Mouse (Mus musculus): ENCODE results near the gene Fam198b. TPM values are rescaled to one million over a fixed set of nuclear protein-coding genes. Genes with fewer than 3 reads are reported as not detected.

The Fam198b gene
- total and polyA plus RNA-seq, 3 experiments, result 1.5 to 3.1 TPM; not detected in 1

DNA sequence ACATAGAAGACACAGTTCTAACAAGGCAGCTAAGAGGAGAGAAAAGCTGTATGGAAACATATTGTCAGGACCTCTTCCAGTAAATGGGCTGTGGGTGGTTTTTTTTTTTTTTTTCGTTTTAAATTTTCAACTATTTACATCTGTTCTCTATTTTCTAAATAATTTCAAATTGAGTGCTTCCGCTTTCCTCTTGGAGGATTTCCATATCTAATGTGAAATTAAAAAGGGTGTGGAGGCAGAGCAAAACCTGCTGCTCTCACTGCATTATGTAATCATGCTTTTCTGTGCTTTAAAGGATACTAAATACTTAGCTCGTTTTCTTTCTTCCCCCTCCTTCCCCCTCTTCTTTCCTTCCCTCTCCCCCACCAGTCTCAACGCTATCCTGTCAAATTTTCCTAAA, 35.5 kb upstream of the Fam198b start:
- H3K27me3 ChIP-seq (ENCODE audit: control insufficient read depth in 1 of 2, insufficient read depth in 2 of 2, low read length in 2 of 2), result no peaks in the 10 kb centered on the region
- peak overlapping the region; percentile 35 to 56 for H3K4me3 ChIP-seq (ENCODE audit: control insufficient read depth in 1 of 2, insufficient read depth in 1 of 2, low read depth in 2 of 2, low read length in 2 of 2)
- TF ChIP-seq BHLHE40 (IDR thresholded peaks at IDR 0.05; ENCODE audit: borderline replicate concordance, low read depth, low read length), result no peak
- TF ChIP-seq MXI1 (IDR thresholded peaks at IDR 0.05; ENCODE audit: low read depth, low read length), result no peak
- no peak; the same call in 1 of the 2 replicates for TF ChIP-seq MYC (IDR thresholded peaks at IDR 0.05; ENCODE audit: low read depth, low read length)
- TF ChIP-seq JUND (IDR thresholded peaks at IDR 0.05; ENCODE audit: low read depth, low read length), result no peak
- no peak for TF ChIP-seq USF1 (IDR thresholded peaks at IDR 0.05; ENCODE audit: low read depth, low read length)
- no peak for TF ChIP-seq RCOR1 (IDR thresholded peaks at IDR 0.05; ENCODE audit: low read depth, low read length)
- TF ChIP-seq ZNF384 (IDR thresholded peaks at IDR 0.05; ENCODE audit: low read depth, low read length), result peak; percentile 75
- no peak for TF ChIP-seq NRF1 (IDR thresholded peaks at IDR 0.05; ENCODE audit: insufficient read depth, low read depth, low read length, poor library complexity, severe bottlenecking)
- TF ChIP-seq USF2 (IDR thresholded peaks at IDR 0.05; ENCODE audit: borderline replicate concordance in 1 of 2, insufficient read depth in 1 of 2, low read depth in 1 of 2, low read length in 2 of 2), result no peak
- no peak for TF ChIP-seq UBTF (IDR thresholded peaks at IDR 0.05; ENCODE audit: borderline replicate concordance, insufficient read depth, low read depth, low read length)
- TF ChIP-seq SIN3A (IDR thresholded peaks at IDR 0.05; ENCODE audit: low read length), result peak; percentile 44
- no peak for TF ChIP-seq TAL1 (IDR thresholded peaks at IDR 0.05; ENCODE audit: low read length)
- no peak for TF ChIP-seq SMC3 (IDR thresholded peaks at IDR 0.05; ENCODE audit: low read depth, low read length)
- no peak for TF ChIP-seq MYB (IDR thresholded peaks at IDR 0.05; ENCODE audit: low read depth, low read length)
- TF ChIP-seq MEF2A (IDR thresholded peaks at IDR 0.05; ENCODE audit: extremely low read depth, insufficient replicate concordance, low read depth, low read length, poor library complexity, severe bottlenecking), result no peak
- no peak for TF ChIP-seq GABPA (IDR thresholded peaks at IDR 0.05; ENCODE audit: low read depth, low read length)
- no peak for TF ChIP-seq ZC3H11A (IDR thresholded peaks at IDR 0.05; ENCODE audit: low read depth, low read length)
- 0 out of 2 replicates have a peak, but pooled peaks have one; percentile 20 for TF ChIP-seq ELF1 (IDR thresholded peaks at IDR 0.05; ENCODE audit: low read depth, low read length)
- no peak for TF ChIP-seq KAT2A (conservative IDR thresholded peaks at IDR 0.05; ENCODE audit: low read depth, low read length)
- no peak for TF ChIP-seq POLR2AphosphoS2 (IDR thresholded peaks at IDR 0.05; ENCODE audit: low read length)
- no peak for TF ChIP-seq CHD2 (IDR thresholded peaks at IDR 0.05; ENCODE audit: low read length)
- no peak for TF ChIP-seq NELFE (IDR thresholded peaks at IDR 0.05; ENCODE audit: low read depth, low read length)
- no peak for TF ChIP-seq CHD1 (IDR thresholded peaks at IDR 0.05; ENCODE audit: low read depth, low read length)
- peak; percentile 42 to 47 for TF ChIP-seq EP300 (IDR thresholded peaks at IDR 0.05; ENCODE audit: low read depth in 1 of 2, low read length in 2 of 2)
- TF ChIP-seq E2F4 (IDR thresholded peaks at IDR 0.05; ENCODE audit: borderline replicate concordance, low read depth, low read length), result no peak
- TF ChIP-seq ZKSCAN1 (IDR thresholded peaks at IDR 0.05; ENCODE audit: low read depth, low read length), result no peak
- no peak for TF ChIP-seq POLR2AphosphoS5 (IDR thresholded peaks at IDR 0.05; ENCODE audit: borderline replicate concordance, low read depth, low read length)
- TF ChIP-seq ZMIZ1 (IDR thresholded peaks at IDR 0.05; ENCODE audit: low read depth, low read length), result no peak
- TF ChIP-seq MAFK (IDR thresholded peaks at IDR 0.05; ENCODE audit: borderline replicate concordance, low read depth, low read length), result no peak
- no peak for TF ChIP-seq GATA1 (IDR thresholded peaks at IDR 0.05; ENCODE audit: low read depth, low read length)
- TF ChIP-seq TBP (IDR thresholded peaks at IDR 0.05; ENCODE audit: low read depth, low read length), result no peak
- TF ChIP-seq MAZ (IDR thresholded peaks at IDR 0.05; ENCODE audit: low read depth, low read length), result no peak
- no peak for TF ChIP-seq CTCF (IDR thresholded peaks at IDR 0.05 in 2 of 3, conservative IDR thresholded peaks at IDR 0.05 in 1 of 3; ENCODE audit: control insufficient read depth in 1 of 3, insufficient read depth in 1 of 3, low read depth in 2 of 3, low read length in 3 of 3, poor library complexity in 1 of 3, severe bottlenecking in 1 of 3)
- no peak for TF ChIP-seq RAD21 (IDR thresholded peaks at IDR 0.05; ENCODE audit: low read depth, low read length)
- no peak for TF ChIP-seq POLR2A (IDR thresholded peaks at IDR 0.05; ENCODE audit: control insufficient read depth in 1 of 2, insufficient read depth in 1 of 2, low read depth in 1 of 2, low read length in 2 of 2, poor library complexity in 1 of 2)
- 0 out of 2 replicates have a peak, but pooled peaks have one; percentile 16 for TF ChIP-seq TCF12 (IDR thresholded peaks at IDR 0.05; ENCODE audit: low read depth, low read length)
- no peak for TF ChIP-seq HCFC1 (IDR thresholded peaks at IDR 0.05; ENCODE audit: low read depth, low read length)
- TF ChIP-seq ETS1 (IDR thresholded peaks at IDR 0.05; ENCODE audit: low read depth, low read length), result peak; percentile 79

More for the DNA sequence above, 35.5 kb upstream of the Fam198b start:
- Histone ChIP-seq H3K9me3 (replicated peaks; ENCODE audit: insufficient read depth, low read length) (no peaks in the 10 kb centered on the region), H3K4me1 (ENCODE audit: control insufficient read depth in 1 of 2, insufficient read depth in 2 of 2, low read length in 2 of 2) (peaks cover 12 to 49% of the 10 kb centered on the region in 2 experiments), H3K9ac (ENCODE audit: control insufficient read depth, low read depth, low read length, poor library complexity, severe bottlenecking) (peak overlapping the region; percentile 47), H3K36me3 (ENCODE audit: control insufficient read depth in 1 of 2, insufficient read depth in 2 of 2, low read length in 2 of 2) (peaks cover 0 to 36% of the 10 kb centered on the region in 2 experiments; a peak in 2 of 4 replicates), H3K27ac (ENCODE audit: control insufficient read depth, low read depth, low read length) (peak overlapping the region; percentile 71), H3K79me2 (ENCODE audit: control insufficient read depth, insufficient read depth, low read length, poor library complexity) (no peaks in the 10 kb centered on the region)
- peak; percentile 70 for DNase-seq (ENCODE audit: low read depth, low spot score)

Measured in MEL (cell line).